Mouse (Mus musculus) G1E (cell line): ENCODE data around the gene Ntf3.

Source experiments
- CTCF ChIP-seq: IDR thresholded peaks from 2 replicates; pipeline ENCODE4 v1.5.1; 2012; ENCODE audit warnings: low read depth, low read length, inconsistent platforms, mixed read lengths
- GATA1 ChIP-seq: IDR thresholded peaks from 2 replicates; pipeline ENCODE4 v1.6.1; 2012; ENCODE audit warnings: borderline replicate concordance, low read length, inconsistent platforms, mixed read lengths
- GATA2 ChIP-seq: IDR thresholded peaks from 2 replicates; pipeline ENCODE4 v1.6.1; 2012; ENCODE audit warnings: low read depth, low read length, inconsistent platforms, borderline replicate concordance
- POLR2AphosphoS5 ChIP-seq: IDR thresholded peaks from 2 replicates; pipeline ENCODE4 v1.6.1; 2012; ENCODE audit warnings: low read depth, low read length, inconsistent platforms; ENCODE audit not compliant: insufficient replicate concordance

DNA sequence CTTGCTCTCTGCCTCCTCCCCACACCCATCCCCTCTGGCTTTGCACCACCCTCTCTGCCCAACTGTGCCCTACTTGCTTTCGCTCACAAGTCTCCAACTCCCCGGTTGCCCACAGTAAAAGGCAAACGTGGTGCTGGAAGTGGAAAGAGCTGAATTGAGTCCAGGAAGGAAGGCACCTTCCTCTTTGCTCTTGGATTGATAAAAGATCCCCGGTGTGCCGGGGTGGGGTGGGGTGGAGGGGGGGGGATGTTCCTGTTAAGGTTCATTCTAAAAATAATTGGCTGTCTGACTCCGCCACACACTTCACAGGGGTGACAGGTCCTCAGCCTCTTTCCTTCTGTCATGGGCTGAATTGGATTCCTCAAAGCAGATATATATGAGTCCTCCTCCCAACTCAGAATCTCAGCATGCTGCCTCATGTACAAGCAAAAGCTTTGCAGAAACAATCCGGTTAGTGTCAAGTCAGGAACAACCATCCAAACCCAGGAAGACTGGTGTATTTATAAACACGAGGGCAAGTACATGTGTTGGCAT, 24.6 kb downstream of the Ntf3 start:
- TF ChIP-seq CTCF (no peak), GATA1 (no peak), POLR2AphosphoS5 (no peak), GATA2 (no peak)
